Mouse (Mus musculus) kidney, adult 8-10 months (tissue): ENCODE measurements around the gene Yipf4.
"Not testable (repeated sequence)": the region's sequence is repeated elsewhere in the genome, so short reads cannot be mapped to it uniquely, and the experiment has no call there.

Source experiments
- DNase-seq, 2 experiments: peaks; one replicate each; pipeline ENCODE4 v3.0.0; 2022

Yipf4 gene

DNA sequence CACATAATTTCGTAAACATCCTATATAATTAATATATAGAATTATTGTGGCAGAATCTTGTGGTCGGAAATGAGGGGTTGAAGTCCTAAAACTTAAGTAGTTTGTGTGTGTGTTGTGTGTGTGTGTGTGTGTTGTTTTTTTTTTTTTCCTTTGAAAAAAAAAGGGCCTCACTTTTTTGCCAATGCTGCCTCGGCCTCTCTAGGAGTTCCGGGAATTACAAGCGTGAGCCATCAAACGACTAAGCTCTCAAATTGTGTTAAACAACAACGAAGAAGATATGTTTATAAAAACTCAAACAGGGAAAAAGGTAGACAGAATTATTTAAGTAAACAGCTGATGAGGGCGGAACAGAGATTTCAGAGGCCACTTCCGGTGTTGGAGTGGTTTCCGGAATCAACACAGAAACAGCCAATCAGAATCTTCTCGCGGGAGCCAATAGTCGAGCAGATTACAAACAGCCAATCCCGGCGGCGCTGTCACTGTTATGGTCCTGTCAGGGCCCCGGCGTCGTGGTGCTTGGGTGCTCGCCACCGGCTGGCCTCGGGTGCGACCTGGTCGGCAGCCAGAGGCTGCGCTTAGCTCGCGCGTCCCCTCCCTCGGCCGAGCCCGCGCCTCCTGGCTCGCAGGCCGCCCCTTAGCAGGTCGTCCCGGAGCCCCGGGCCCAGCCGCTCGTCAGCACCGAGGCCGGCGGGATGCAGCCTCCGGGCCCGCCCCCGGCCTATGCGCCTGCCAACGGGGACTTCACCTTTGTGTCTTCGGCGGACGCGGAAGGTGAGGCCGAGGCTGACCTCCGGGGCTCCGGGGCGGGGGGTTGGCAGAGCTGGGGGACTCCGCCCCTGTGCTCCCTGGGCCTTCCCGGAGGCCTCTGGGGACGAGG lies at the start of gene Yipf4:
Yipf4 (plus strand) TSS at position 470 of the 877 bp plus-strand sequence.
- DNase-seq: peak; percentile 97 to 99

- DNase-seq: no peak
These were observed 48.8 kb upstream of the Yipf4 start for GRCm38 (mm10) chr17:74440486-74440885.

GRCm38 (mm10) chr17:74449776-74450175 lies 39.5 kb upstream of the Yipf4 start:
- no peak for DNase-seq

DNA sequence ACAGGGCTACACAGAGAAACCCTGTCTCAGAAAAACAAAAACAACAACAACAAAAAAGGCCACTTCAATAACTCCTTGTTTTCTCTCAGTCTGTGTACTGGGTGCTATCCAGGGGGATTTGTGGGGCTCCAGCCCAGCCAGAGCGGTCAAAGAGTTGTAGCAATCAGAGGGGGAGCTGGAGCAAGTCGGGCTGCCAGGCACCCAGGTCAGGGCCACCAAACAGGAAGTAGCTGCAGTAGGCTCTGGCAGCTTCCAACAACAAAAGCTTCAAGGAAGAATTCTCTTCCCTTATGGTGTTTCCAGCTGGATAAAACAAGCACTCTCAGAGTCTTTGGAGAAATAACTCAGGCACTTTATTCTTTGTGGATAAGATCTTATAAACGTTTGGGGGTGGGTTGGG lies 35.4 kb upstream of the Yipf4 start:
- no peak for DNase-seq

DNA sequence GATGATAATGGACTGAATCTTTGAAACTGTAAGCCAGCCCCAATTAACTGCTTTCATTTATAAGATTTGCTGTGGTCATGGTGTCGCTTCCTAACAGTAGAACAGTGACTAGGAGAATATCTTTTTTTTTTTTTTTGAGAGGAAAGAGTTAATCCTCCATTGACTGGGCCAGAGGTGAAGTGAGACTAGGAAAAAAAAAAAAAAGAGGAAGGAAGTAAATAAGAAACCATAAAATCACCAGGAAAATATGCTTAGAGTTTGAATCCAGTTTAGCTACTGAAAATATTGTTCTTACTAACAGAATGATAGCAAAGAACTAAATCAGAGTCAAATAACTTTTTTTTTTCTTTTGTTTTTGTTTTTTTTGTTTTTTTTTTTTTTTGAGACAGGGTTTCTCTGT lies 34.6 kb upstream of the Yipf4 start:
- no peak for DNase-seq

- DNase-seq: no peak
These were observed 33.9 kb upstream of the Yipf4 start for GRCm38 (mm10) chr17:74455426-74455825.

GRCm38 (mm10) chr17:74456825-74457224 lies 32.5 kb upstream of the Yipf4 start:
- DNase-seq: no peak

DNA sequence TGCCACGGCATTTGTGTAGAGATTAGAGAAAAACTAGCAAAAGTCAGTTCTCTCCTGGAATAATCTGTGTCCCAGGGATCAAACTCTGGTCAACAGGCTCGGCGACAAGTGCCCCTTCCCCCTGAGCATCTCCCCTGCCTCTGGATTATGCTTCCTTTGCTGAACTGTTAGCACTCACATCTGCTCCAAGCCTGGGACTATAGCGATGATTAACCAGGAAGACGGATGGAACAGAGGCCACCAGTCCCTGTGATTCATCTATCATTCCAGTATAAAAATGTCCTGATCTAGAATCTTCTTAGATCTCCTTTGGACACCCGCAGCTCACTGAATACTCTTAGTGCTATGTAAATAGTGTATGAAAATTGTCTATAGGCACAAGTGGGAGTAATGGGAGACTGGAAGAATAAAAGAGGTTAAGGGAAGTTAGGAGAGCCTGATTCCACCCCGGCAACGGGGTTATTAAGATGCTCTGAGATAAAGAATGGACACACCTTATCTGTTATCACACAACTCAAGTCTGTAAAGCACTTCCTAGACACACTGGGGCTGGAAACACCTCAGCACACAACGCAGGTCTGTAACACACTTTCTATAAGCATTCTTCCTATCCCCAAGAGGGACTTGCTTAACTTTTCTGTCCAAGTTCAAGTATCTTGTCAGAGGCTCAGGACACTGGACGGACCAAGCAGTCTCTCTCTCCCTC lies 31.2 kb upstream of the Yipf4 start:
- no peak for DNase-seq

- peak in 1 of 2 experiments; percentile 11 for DNase-seq
These were observed 30.4 kb upstream of the Yipf4 start, which contains the start of gene Nlrc4 for GRCm38 (mm10) chr17:74458711-74459408. Gene Nlrc4, minus strand, starts transcription at chr17:74459142.

DNA sequence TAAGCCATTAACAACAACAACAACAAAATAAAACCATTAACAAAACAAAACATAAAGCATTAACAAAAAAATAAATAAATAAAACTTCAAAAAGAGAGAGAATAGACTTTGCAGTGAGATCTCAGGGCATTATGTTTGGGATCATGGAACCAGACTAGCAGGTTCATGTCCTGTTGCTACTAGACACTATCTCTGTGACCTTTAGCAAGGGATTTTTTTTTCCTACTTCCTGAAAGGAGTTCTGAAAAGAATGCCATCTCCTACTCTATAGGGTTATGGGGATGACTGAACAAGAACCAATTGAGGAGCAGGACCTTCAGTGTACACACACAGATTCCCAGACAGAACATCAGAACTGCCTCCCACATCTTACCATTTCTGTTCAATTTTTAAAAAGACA lies 25.8 kb upstream of the Yipf4 start:
- no peak for DNase-seq

GRCm38 (mm10) chr17:74467981-74468380 lies 21.3 kb upstream of the Yipf4 start:
- not testable (repeated sequence) for DNase-seq

DNA sequence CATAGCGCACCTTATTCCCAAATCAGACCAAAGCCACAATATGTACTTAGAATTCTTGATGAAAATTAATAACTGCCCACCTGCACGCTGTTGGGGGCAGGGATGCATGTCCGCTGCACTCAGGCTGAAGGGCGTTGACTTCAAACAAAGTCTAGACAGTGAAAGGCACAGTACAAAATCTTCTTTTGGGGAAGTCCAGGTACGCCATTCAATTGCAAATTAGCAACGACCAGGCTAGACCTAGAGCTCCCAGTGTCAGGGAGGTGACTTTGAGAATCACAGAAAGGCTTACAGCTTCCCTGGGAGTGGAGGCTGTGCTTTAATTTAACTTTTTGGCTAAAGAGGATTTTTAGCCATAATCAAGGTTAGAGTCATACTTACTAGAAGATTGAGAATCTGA lies 19.2 kb upstream of the Yipf4 start:
- DNase-seq: not testable (repeated sequence)

GRCm38 (mm10) chr17:74480361-74481069 lies 8.8 kb upstream of the Yipf4 start:
- no peak for DNase-seq

DNA sequence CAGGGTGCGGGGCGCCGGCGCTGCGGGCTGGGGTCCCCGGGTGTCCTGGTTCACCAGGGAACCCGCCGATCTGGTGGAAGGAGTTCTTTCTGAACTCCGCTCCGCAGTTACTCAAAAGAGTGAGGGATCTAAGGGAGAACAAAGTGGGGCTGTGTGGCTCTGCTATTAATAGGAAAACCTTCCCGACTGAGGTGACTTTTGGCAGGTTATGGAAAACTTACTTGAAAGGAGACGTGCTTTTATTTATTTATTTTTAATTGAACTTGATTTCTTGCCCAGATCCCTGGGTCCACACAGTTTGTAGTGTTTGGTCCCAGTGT lies 568 bp downstream of the Yipf4 start:
- no peak for DNase-seq

DNA sequence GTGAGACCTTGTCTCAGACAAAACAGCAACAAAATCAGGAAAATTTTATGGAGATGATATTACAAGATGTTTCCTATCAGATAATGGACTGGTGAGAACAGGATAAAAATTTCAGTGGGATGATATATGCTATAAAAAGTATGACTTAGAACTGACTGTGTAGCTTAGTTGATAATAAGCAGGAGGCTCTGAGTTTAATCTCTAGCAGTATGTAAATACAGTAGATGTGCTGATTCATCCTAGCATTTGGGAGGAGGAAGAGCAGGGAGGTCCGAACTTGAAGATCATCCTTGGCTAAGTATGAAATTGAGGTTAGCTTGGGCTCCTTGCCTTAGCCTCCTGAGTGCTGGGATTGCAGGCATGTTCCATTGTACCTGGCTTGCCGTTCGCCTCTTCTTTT lies 2.3 kb downstream of the Yipf4 start:
- DNase-seq: no peak

DNA sequence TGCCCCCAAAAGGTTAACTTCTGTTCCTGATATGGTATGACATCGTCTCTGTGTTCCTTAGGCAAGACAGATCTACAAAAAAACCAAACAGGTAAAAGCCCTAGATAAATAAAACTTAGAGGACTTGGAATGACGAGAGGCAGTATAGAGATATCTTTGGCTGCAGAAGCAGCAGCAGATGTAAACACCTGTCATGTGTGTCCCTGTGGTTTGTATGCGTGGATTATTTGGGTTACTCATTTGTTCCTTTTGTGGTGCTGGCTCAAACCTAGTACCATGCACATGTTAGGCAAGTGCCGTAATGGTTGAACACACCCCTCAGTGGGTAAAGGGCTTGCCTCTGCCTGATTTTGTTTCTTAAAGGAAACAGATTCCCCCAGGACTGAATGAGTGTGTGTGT lies 10.9 kb downstream of the Yipf4 start:
- DNase-seq: no peak

DNA sequence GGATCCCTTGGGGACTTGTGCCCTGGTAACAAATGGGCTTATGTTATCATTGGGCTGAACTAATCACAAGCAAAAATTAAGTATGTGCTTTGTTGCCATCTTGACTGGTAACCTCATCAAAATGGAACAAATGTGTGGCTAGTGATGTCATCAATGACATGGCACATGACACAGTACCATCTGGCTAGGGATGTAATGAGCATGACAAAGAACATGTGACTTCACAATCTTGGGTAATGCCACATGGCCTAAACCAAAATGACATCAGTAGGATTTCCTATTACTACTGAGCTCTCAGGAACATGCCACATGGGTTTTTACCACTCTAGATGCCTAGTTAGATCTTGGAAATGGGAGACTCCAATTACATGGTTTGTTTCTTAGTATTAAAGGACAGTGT lies 11.8 kb downstream of the Yipf4 start:
- DNase-seq: no peak

DNA sequence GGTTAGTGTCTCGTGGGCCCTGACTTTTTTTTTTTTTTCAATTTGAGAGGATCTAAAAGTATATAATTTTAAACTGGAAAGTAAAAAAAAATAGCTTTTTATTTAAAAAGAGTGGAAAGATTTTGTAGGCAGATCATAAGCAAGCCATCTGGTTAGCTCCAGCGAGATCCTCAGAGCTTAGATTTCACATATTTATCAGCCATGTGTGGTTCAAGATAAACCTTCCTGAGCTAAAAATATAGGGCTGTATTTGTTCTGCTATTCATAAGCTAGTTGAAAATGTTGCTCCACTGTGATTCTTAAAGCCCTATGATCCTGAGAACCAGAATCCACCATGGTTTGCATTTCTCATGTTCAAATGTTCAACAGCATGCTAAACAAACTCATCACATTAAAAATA lies 18.6 kb downstream of the Yipf4 start:
- DNase-seq: no peak

GRCm38 (mm10) chr17:74508600-74508999 lies 19.3 kb downstream of the Yipf4 start:
- no peak for DNase-seq

GRCm38 (mm10) chr17:74512308-74512707 lies 23.0 kb downstream of the Yipf4 start:
- DNase-seq: no peak

- DNase-seq: no peak
These were observed 33.8 kb downstream of the Yipf4 start for GRCm38 (mm10) chr17:74522797-74523723.

- DNase-seq: no peak
These were observed 36.8 kb downstream of the Yipf4 start for GRCm38 (mm10) chr17:74526117-74526516.
